Mouse (Mus musculus) limb, embryonic 14.5 days (tissue): ENCODE data around the gene Fth1. TPM values are rescaled to one million over a fixed set of nuclear protein-coding genes. Genes with fewer than 3 reads are reported as not detected.

Source experiments
- ATAC-seq: fragments of 200-750 bp; cut with Nextera tagmentation; 2 replicates; pipeline ENCODE4 v1.8.0; 2017; ENCODE audit warnings: low read depth, moderate number of reproducible peaks, moderate TSS enrichment; ENCODE audit not compliant: low FRiP score
- DNase-seq: peaks from one replicate; pipeline ENCODE4 v3.0.0-alpha.2; 2015; ENCODE audit warnings: low spot score
- H3K27ac ChIP-seq: fragments of 300-500 bp; sonication (generic); replicated peaks from 2 replicates; pipeline ENCODE4 v1.5.1; 2014; ENCODE audit warnings: low read depth, mild to moderate bottlenecking, low read length, moderate library complexity, mixed read lengths
- H3K27me3 ChIP-seq: fragments of 300-500 bp; sonication (generic); 2 replicates; pipeline ENCODE4 v1.6.1; 2014; ENCODE audit warnings: low read length, mixed read lengths; ENCODE audit not compliant: control insufficient read depth, insufficient read depth
- H3K36me3 ChIP-seq: fragments of 300-500 bp; sonication (generic); 2 replicates; pipeline ENCODE4 v1.6.1; 2014; ENCODE audit warnings: mild to moderate bottlenecking, low read length, moderate library complexity, mixed read lengths; ENCODE audit not compliant: control insufficient read depth, insufficient read depth
- H3K4me1 ChIP-seq: fragments of 300-500 bp; sonication (generic); 2 replicates; pipeline ENCODE4 v1.6.1; 2014; ENCODE audit warnings: antibody characterized with exemption, low read length, mixed read lengths; ENCODE audit not compliant: control insufficient read depth, insufficient read depth
- H3K4me2 ChIP-seq: fragments of 300-500 bp; sonication (generic); replicated peaks from 2 replicates; pipeline ENCODE4 v1.6.1; 2014; ENCODE audit warnings: low read depth, mild to moderate bottlenecking, low read length, moderate library complexity; ENCODE audit not compliant: severe bottlenecking
- H3K4me3 ChIP-seq: fragments of 300-500 bp; sonication (generic); replicated peaks from 2 replicates; pipeline ENCODE4 v1.5.1; 2014; ENCODE audit warnings: low read length
- H3K9ac ChIP-seq: fragments of 300-500 bp; sonication (generic); 2 replicates; pipeline ENCODE4 v1.6.1; 2014; ENCODE audit warnings: mild to moderate bottlenecking, low read depth, low read length, moderate library complexity; ENCODE audit not compliant: severe bottlenecking
- H3K9me3 ChIP-seq: fragments of 300-500 bp; sonication (generic); 2 replicates; pipeline ENCODE4 v1.6.1; 2016; ENCODE audit warnings: low read length; ENCODE audit not compliant: control insufficient read depth
- POLR2A ChIP-seq: fragments of 200-500 bp; IDR thresholded peaks from 2 replicates; pipeline ENCODE4 v1.8.0; 2012; ENCODE audit warnings: inconsistent platforms, mild to moderate bottlenecking, moderate library complexity, borderline replicate concordance; ENCODE audit not compliant: insufficient read depth, insufficient read length; ENCODE audit errors: extremely low read depth
- WGBS: fragments of 180-500 bp; shearing (Covaris S2); extraction: QIAGEN DNeasy Blood & Tissue Kit; methylation state at CpG from one replicate; pipeline ENCODE4 v1.1.7; 2014; 5-methylcytosine and 5-hydroxymethylcytosine counted together
- polyA plus RNA-seq, 2 experiments: library from polyadenylated mRNA; depleted of rRNA in 1 of 2; stranded (reverse) in 1 of 2; unstranded in 1 of 2; fragments of >200 nt; fragmentation: Nextera tagmentation in 1 of 2; extraction: Ambion mirVana in 1 of 2; gene quantifications; 2 replicates each; pipeline versions ENCODE4 v1.2.1 to v1.2.3; 2012 to 2014

Gene Fth1
- polyA plus RNA-seq, 2 experiments = 670 to 1,580 TPM

GRCm38 (mm10) chr19:10001206-10001969 lies 21.0 kb downstream of the Fth1 start, which contains the start of the genes Best1 and Rab3il1:
Gene Best1, minus strand, starts transcription at chr19:10001633.
Gene Rab3il1, plus strand, starts transcription at chr19:10001669.
- no peak for TF ChIP-seq POLR2A
- no peaks in the 10 kb centered on the region for H3K4me1 ChIP-seq
- ATAC-seq = no peak
- H3K9me3 ChIP-seq = no peaks in the 10 kb centered on the region
- 69% methylated on average over 7 of the region's 7 CpGs for WGBS
- no peak within 1 kb of the TSS for H3K4me3 ChIP-seq
- no peak within 1 kb of the TSS for H3K4me2 ChIP-seq
- no peak within 1 kb of the TSS for H3K27ac ChIP-seq
- DNase-seq = no peak
- H3K27me3 ChIP-seq = no peaks in the 10 kb centered on the region
- H3K36me3 ChIP-seq = no peaks in the 10 kb centered on the region
- H3K9ac ChIP-seq = no peak within 1 kb of the TSS

- Histone ChIP-seq H3K27me3 (no peaks in the 10 kb centered on the region), H3K27ac (no peak overlapping the region), H3K9ac (no peak overlapping the region), H3K9me3 (no peaks in the 10 kb centered on the region), H3K4me1 (no peaks in the 10 kb centered on the region), H3K4me3 (no peak overlapping the region), H3K4me2 (no peak overlapping the region), H3K36me3 (no peaks in the 10 kb centered on the region)
- 92% methylated on average over 1 of the region's 1 CpGs for WGBS
- no peak for ATAC-seq
- TF ChIP-seq POLR2A = no peak
- DNase-seq = no peak
Measured at GRCm38 (mm10) chr19:10003696-10004095, 23.3 kb downstream of the Fth1 start.

GRCm38 (mm10) chr19:10011408-10011807 lies 31.0 kb downstream of the Fth1 start:
- ATAC-seq = no peak
- Histone ChIP-seq H3K4me3 (no peak overlapping the region), H3K9ac (no peak overlapping the region), H3K27ac (no peak overlapping the region), H3K4me2 (no peak overlapping the region), H3K9me3 (no peaks in the 10 kb centered on the region), H3K36me3 (no peaks in the 10 kb centered on the region), H3K4me1 (peaks cover 29% of the 10 kb centered on the region), H3K27me3 (no peaks in the 10 kb centered on the region)
- no peak for DNase-seq
- no peak for TF ChIP-seq POLR2A
- 76% methylated on average over 1 of the region's 1 CpGs for whole genome bisulfite sequencing

GRCm38 (mm10) chr19:10012827-10013278 lies 32.5 kb downstream of the Fth1 start:
- H3K27me3 ChIP-seq = no peaks in the 10 kb centered on the region
- H3K4me3 ChIP-seq = no peak overlapping the region
- DNase-seq = peak; percentile 70
- peak overlapping the region; percentile 10; the same call in 1 of the 2 replicates for H3K4me2 ChIP-seq
- peaks cover 34% of the 10 kb centered on the region for H3K4me1 ChIP-seq
- H3K27ac ChIP-seq = peak overlapping the region; percentile 87
- no peaks in the 10 kb centered on the region for H3K9me3 ChIP-seq
- peak; percentile 60 for ATAC-seq
- H3K9ac ChIP-seq = peak overlapping the region; percentile 4; the same call in 1 of the 2 replicates
- no peaks in the 10 kb centered on the region for H3K36me3 ChIP-seq
- 7% methylated on average over 6 of the region's 6 CpGs for WGBS
- no peak for TF ChIP-seq POLR2A

GRCm38 (mm10) chr19:10013348-10013747 lies 33.0 kb downstream of the Fth1 start:
- Histone ChIP-seq H3K27ac (peak overlapping the region; percentile 87), H3K4me3 (no peak overlapping the region), H3K27me3 (no peaks in the 10 kb centered on the region), H3K9me3 (no peaks in the 10 kb centered on the region), H3K36me3 (no peaks in the 10 kb centered on the region), H3K9ac (peak overlapping the region; percentile 4; the same call in 1 of the 2 replicates), H3K4me1 (peaks cover 34% of the 10 kb centered on the region), H3K4me2 (peak overlapping the region; percentile 10; the same call in 1 of the 2 replicates)
- DNase-seq = peak; percentile 23
- WGBS = 11% methylated on average over 3 of the region's 3 CpGs
- TF ChIP-seq POLR2A = no peak
- peak; percentile 2; the same call in 1 of the 2 replicates for ATAC-seq
